ENCODE assay signal across 8 mouse cellular contexts in genomic region chr19:4149283-4149682, GRCm38 (mm10). TPM values are rescaled to one million over a fixed set of nuclear protein-coding genes. Genes with fewer than 3 reads are reported as not detected.
A peak's percentile ranks its signal among the peaks of the same experiment; 100 is the strongest.
DNase-seq lines count a peak whose midpoint lies in the region; ATAC-seq and TF ChIP-seq lines count a peak whose summit lies in the region.

No protein-coding gene starts in this region.

- intact Hi-C loops in heart, postnatal 14 days (cut with DNase I), result loop anchor here (2.0 kb wide), 1 partner anchor 14 kb away; the partner anchor contains the start of gene Rps6kb2

- H3K9ac ChIP-seq in forebrain, embryonic 16.5 days (replicated peaks; ENCODE audit: low read depth, low read length), result peak overlapping the region; percentile 91
- peak overlapping the region; percentile 91 for H3K9ac ChIP-seq in liver, embryonic 14.5 days (replicated peaks)

- peak overlapping the region; percentile 96 for H3K4me2 ChIP-seq in forebrain, embryonic 16.5 days (ENCODE audit: low read length)
- peak overlapping the region; percentile 88 for H3K4me2 ChIP-seq in liver, embryonic 14.5 days (ENCODE audit: low read depth)

- peaks cover 41% of the 10 kb centered on the region for H3K36me3 ChIP-seq in heart, embryonic 10.5 days
- peaks cover 48% of the 10 kb centered on the region for H3K36me3 ChIP-seq in E14TG2a.4 (ENCODE audit: insufficient read depth, low read length)
- H3K36me3 ChIP-seq in forebrain, embryonic 16.5 days (ENCODE audit: control insufficient read depth, insufficient read depth), result peaks cover 6% of the 10 kb centered on the region; the same call in 1 of the 2 replicates
- H3K36me3 ChIP-seq in liver, embryonic 14.5 days (replicated peaks; ENCODE audit: control insufficient read depth, insufficient read depth, low read depth), result 0 out of 2 replicates have a peak, but pooled peaks cover 3% of the 10 kb centered on the region

- ATAC-seq in forebrain, embryonic 16.5 days, result no peak
- no peak for ATAC-seq in liver, embryonic 14.5 days (ENCODE audit: insufficient read depth)

- H3K4me1 ChIP-seq in heart, embryonic 10.5 days, result peaks cover 52% of the 10 kb centered on the region
- H3K4me1 ChIP-seq in E14TG2a.4 (replicated peaks; ENCODE audit: low read depth, low read length), result peaks cover 94% of the 10 kb centered on the region
- H3K4me1 ChIP-seq in forebrain, embryonic 16.5 days (replicated peaks; ENCODE audit: control insufficient read depth, insufficient read depth, low read length), result peaks cover 22% of the 10 kb centered on the region
- peaks cover 4 to 12% of the 10 kb centered on the region in 2 experiments for H3K4me1 ChIP-seq in liver, embryonic 14.5 days (replicated peaks; ENCODE audit: control insufficient read depth in 2 of 2, insufficient read depth in 2 of 2, low read length in 1 of 2)

- TF ChIP-seq CTCF in E14TG2a.4 (conservative IDR thresholded peaks at IDR 0.05; ENCODE audit: low read length), result no peak
- TF ChIP-seq CTCF in liver, embryonic 14.5 days (IDR thresholded peaks at IDR 0.05; ENCODE audit: low read depth), result no peak

- no peak for TF ChIP-seq EP300 in liver, embryonic 14.5 days (IDR thresholded peaks at IDR 0.05; ENCODE audit: low read depth)

- WGBS in heart, embryonic 10.5 days, result 86% methylated on average over 11 of the region's 11 CpGs
- WGBS in forebrain, embryonic 16.5 days, result 89% methylated on average over 11 of the region's 11 CpGs
- 68% methylated on average over 11 of the region's 11 CpGs for WGBS in liver, embryonic 14.5 days (ENCODE audit: insufficient replicate concordance)

- H3K9me3 ChIP-seq in heart, embryonic 10.5 days, result no peaks in the 10 kb centered on the region
- H3K9me3 ChIP-seq in E14TG2a.4 (ENCODE audit: low read length), result no peaks in the 10 kb centered on the region
- no peaks in the 10 kb centered on the region for H3K9me3 ChIP-seq in forebrain, embryonic 16.5 days (ENCODE audit: control insufficient read depth, low read length)
- H3K9me3 ChIP-seq in liver, embryonic 14.5 days (ENCODE audit: control insufficient read depth, low read length), result no peaks in the 10 kb centered on the region

- no peaks in the 10 kb centered on the region for H3K27me3 ChIP-seq in heart, embryonic 10.5 days (ENCODE audit: insufficient read depth, poor library complexity, severe bottlenecking)
- H3K27me3 ChIP-seq in E14TG2a.4 (ENCODE audit: insufficient read depth, low read length), result no peaks in the 10 kb centered on the region
- no peaks in the 10 kb centered on the region for H3K27me3 ChIP-seq in forebrain, embryonic 16.5 days (replicated peaks; ENCODE audit: control insufficient read depth, insufficient read depth, low read length)
- H3K27me3 ChIP-seq in liver, embryonic 14.5 days (ENCODE audit: control insufficient read depth, insufficient read depth, low read length), result no peaks in the 10 kb centered on the region

- H3K4me3 ChIP-seq in heart, embryonic 10.5 days, result peak overlapping the region; percentile 84
- peak overlapping the region; percentile 87 for H3K4me3 ChIP-seq in E14TG2a.4 (replicated peaks; ENCODE audit: low read length)
- H3K4me3 ChIP-seq in forebrain, embryonic 16.5 days (replicated peaks; ENCODE audit: low read length), result peak overlapping the region; percentile 88
- peak overlapping the region; percentile 78 to 94 for H3K4me3 ChIP-seq in liver, embryonic 14.5 days (ENCODE audit: insufficient read depth in 1 of 2, low read depth in 2 of 2, low read length in 2 of 2)

- DNase-seq in heart, embryonic 10.5 days (ENCODE audit: low spot score), result no peak
- DNase-seq in heart, postnatal 14 days, result no peak
- DNase-seq in liver, embryonic 14.5 days (ENCODE audit: low read depth in 3 of 3, low spot score in 3 of 3), result no peak
- DNase-seq in frontal cortex, postnatal 10 days (ENCODE audit: low spot score in 2 of 2), result no peak
- no peak for DNase-seq in cerebellum, postnatal 4 days (ENCODE audit: low spot score in 2 of 2)
- DNase-seq in gastrocnemius, postnatal 4 days (ENCODE audit: low spot score in 2 of 2), result no peak

- peak overlapping the region; percentile 91; the same call in 1 of the 2 replicates for H3K27ac ChIP-seq in heart, embryonic 10.5 days
- no peak overlapping the region; the same call in 1 of the 2 replicates for H3K27ac ChIP-seq in forebrain, embryonic 16.5 days (ENCODE audit: low read length)
- H3K27ac ChIP-seq in liver, embryonic 14.5 days, result peak overlapping the region; percentile 70

RNA-seq across cellular contexts. Expression of gene Coro1b, which starts 0.9 kb away (rescaled TPM):
- 135 and 146 TPM in 2 replicates for polyA plus RNA-seq in heart, embryonic 10.5 days (2016; fragmentation: Nextera tagmentation; extraction: Ambion mirVana)
- total RNA-seq in heart, postnatal 14 days (2021), result 10 to 100 TPM; 61.9 to 70.9 TPM
- polyA plus RNA-seq in forebrain, embryonic 16.5 days (2015; fragmentation: Nextera tagmentation; extraction: Ambion mirVana), result 143 and 145 TPM in 2 replicates
- 57.5 and 59.2 TPM in 2 replicates for polyA plus RNA-seq in liver, embryonic 14.5 days (2012; rRNA removed)
- polyA plus RNA-seq in liver, embryonic 14.5 days (2014; fragmentation: Nextera tagmentation; extraction: Ambion mirVana), result 57.5 and 62.2 TPM in 2 replicates
- 10 to 100 TPM; 73.6 to 74.5 TPM for total RNA-seq in gastrocnemius, postnatal 4 days (2021)

RNA-seq across cellular contexts. Expression of gene Ptprcap, which starts 4.1 kb away (rescaled TPM):
- polyA plus RNA-seq in heart, embryonic 10.5 days (2016; fragmentation: Nextera tagmentation; extraction: Ambion mirVana), result 1.8 and 4.4 TPM in 2 replicates
- 1 to 10 TPM; 3.2 to 6.7 TPM for total RNA-seq in heart, postnatal 14 days (2021)
- 0.39 TPM in 1 of 2 replicates, not detected in the other for polyA plus RNA-seq in forebrain, embryonic 16.5 days (2015; fragmentation: Nextera tagmentation; extraction: Ambion mirVana)
- polyA plus RNA-seq in liver, embryonic 14.5 days (2012; rRNA removed), result 12.5 and 16.3 TPM in 2 replicates
- polyA plus RNA-seq in liver, embryonic 14.5 days (2014; fragmentation: Nextera tagmentation; extraction: Ambion mirVana), result 14.4 and 17.0 TPM in 2 replicates
- total RNA-seq in gastrocnemius, postnatal 4 days (2021), result 1 to 10 TPM; 1.9 to 2.2 TPM

RNA-seq across cellular contexts. Expression of gene Cabp4, which starts 5.5 kb away (rescaled TPM):
- polyA plus RNA-seq in heart, embryonic 10.5 days (2016; fragmentation: Nextera tagmentation; extraction: Ambion mirVana), result not detected in 2 replicates
- total RNA-seq in heart, postnatal 14 days (2021), result not detected
- polyA plus RNA-seq in forebrain, embryonic 16.5 days (2015; fragmentation: Nextera tagmentation; extraction: Ambion mirVana), result 0.22 TPM in 1 of 2 replicates, not detected in the other
- 0.03 and 0.15 TPM in 2 replicates for polyA plus RNA-seq in liver, embryonic 14.5 days (2012; rRNA removed)
- not detected in 2 replicates for polyA plus RNA-seq in liver, embryonic 14.5 days (2014; fragmentation: Nextera tagmentation; extraction: Ambion mirVana)
- total RNA-seq in gastrocnemius, postnatal 4 days (2021), result not detected

RNA-seq across cellular contexts. Expression of gene Gpr152, which starts 9.7 kb away (rescaled TPM):
- polyA plus RNA-seq in heart, embryonic 10.5 days (2016; fragmentation: Nextera tagmentation; extraction: Ambion mirVana), result not detected in 2 replicates
- not detected for total RNA-seq in heart, postnatal 14 days (2021)
- not detected in 2 replicates for polyA plus RNA-seq in forebrain, embryonic 16.5 days (2015; fragmentation: Nextera tagmentation; extraction: Ambion mirVana)
- not detected in 2 replicates for polyA plus RNA-seq in liver, embryonic 14.5 days (2012; rRNA removed)
- polyA plus RNA-seq in liver, embryonic 14.5 days (2014; fragmentation: Nextera tagmentation; extraction: Ambion mirVana), result not detected in 2 replicates
- not detected for total RNA-seq in gastrocnemius, postnatal 4 days (2021)

RNA-seq across cellular contexts. Expression of gene Rps6kb2, which starts 13.9 kb away (rescaled TPM):
- 53.4 and 57.0 TPM in 2 replicates for polyA plus RNA-seq in heart, embryonic 10.5 days (2016; fragmentation: Nextera tagmentation; extraction: Ambion mirVana)
- total RNA-seq in heart, postnatal 14 days (2021), result 10 to 100 TPM; 21.6 to 23.6 TPM
- polyA plus RNA-seq in forebrain, embryonic 16.5 days (2015; fragmentation: Nextera tagmentation; extraction: Ambion mirVana), result 52.6 and 59.8 TPM in 2 replicates
- 17.2 and 19.2 TPM in 2 replicates for polyA plus RNA-seq in liver, embryonic 14.5 days (2012; rRNA removed)
- 19.5 and 19.9 TPM in 2 replicates for polyA plus RNA-seq in liver, embryonic 14.5 days (2014; fragmentation: Nextera tagmentation; extraction: Ambion mirVana)
- total RNA-seq in gastrocnemius, postnatal 4 days (2021), result 10 to 100 TPM; 34.7 to 38.0 TPM
